Mouse (Mus musculus) neutrophil, adult 59 days (primary cell): ENCODE results near the gene Adck1. TPM values are rescaled to one million over a fixed set of nuclear protein-coding genes. Genes with fewer than 3 reads are reported as not detected.

ENCODE experiments used
- total RNA-seq, 2 experiments: library from RNA; stranded (reverse); gene quantifications; 1 replicate in 1 of 2; 2 replicates in 1 of 2; pipeline ENCODE4 v1.2.4; 2023

Adck1 gene
- 1 to 10 TPM; 4.8 to 7.5 TPM for total RNA-seq

GRCm38 (mm10) chr12:88360441-88361119 lies at the start of gene Adck1:
TSS of gene Adck1 (plus strand) at chr12:88360554.

GRCm38 (mm10) chr12:88323926-88324325 lies 36.4 kb upstream of the Adck1 start, which contains the start of gene Gm5039:
TSS of gene Gm5039 (minus strand) at chr12:88324026.

Other genes with a start within 250 kb of the Adck1 start
- gene Gm10436, start 178.4 kb upstream of the Adck1 start, total RNA-seq, result not detected
- gene Gm8332, start 110.5 kb upstream of the Adck1 start, total RNA-seq, result not detected
- not detected for gene Gm5662, start 86.1 kb upstream of the Adck1 start, total RNA-seq
- not detected for gene Gm5039, start 36.5 kb upstream of the Adck1 start, total RNA-seq